Mouse (Mus musculus) liver, embryonic 11.5 days (tissue): ENCODE data around the gene Rbm15b. TPM values are rescaled to one million over a fixed set of nuclear protein-coding genes. Genes with fewer than 3 reads are reported as not detected.

Experiments
- ATAC-seq: fragments of 200-750 bp; cut with Nextera tagmentation; replicated peaks from 2 replicates; pipeline ENCODE4 v1.8.0; 2017; ENCODE audit warnings: moderate number of reproducible peaks, mild to moderate bottlenecking, moderate TSS enrichment, moderate library complexity; ENCODE audit not compliant: low FRiP score
- DNase-seq: peaks from one replicate; pipeline ENCODE4 v3.0.0-alpha.2; 2017; ENCODE audit warnings: low spot score
- H3K27ac ChIP-seq: fragments of 300-500 bp; sonication (generic); 2 replicates; pipeline ENCODE4 v1.5.1; 2014; ENCODE audit warnings: mild to moderate bottlenecking, low read depth, low read length, control low read depth
- H3K27me3 ChIP-seq: fragments of 300-500 bp; sonication (generic); replicated peaks from 2 replicates; pipeline ENCODE4 v1.6.1; 2014; ENCODE audit warnings: low read length, mixed read lengths; ENCODE audit not compliant: control insufficient read depth, insufficient read depth
- H3K36me3 ChIP-seq: fragments of 300-500 bp; sonication (generic); 2 replicates; pipeline ENCODE4 v1.6.1; 2014; ENCODE audit warnings: mild to moderate bottlenecking, low read length, moderate library complexity, mixed read lengths; ENCODE audit not compliant: control insufficient read depth, insufficient read depth
- H3K4me1 ChIP-seq: fragments of 300-500 bp; sonication (generic); replicated peaks from 2 replicates; pipeline ENCODE4 v1.6.1; 2014; ENCODE audit warnings: low read length, mixed read lengths; ENCODE audit not compliant: control insufficient read depth, insufficient read depth
- H3K4me2 ChIP-seq: fragments of 300-500 bp; sonication (generic); 2 replicates; pipeline ENCODE4 v1.6.1; 2014; ENCODE audit warnings: mild to moderate bottlenecking, control low read depth, moderate library complexity
- H3K4me3 ChIP-seq: fragments of 300-500 bp; sonication (generic); 2 replicates; pipeline ENCODE4 v1.5.1; 2014; ENCODE audit warnings: low read depth, low read length, control low read depth
- H3K9ac ChIP-seq: fragments of 300-500 bp; sonication (generic); 2 replicates; pipeline ENCODE4 v1.6.1; 2014; ENCODE audit warnings: low read depth, low read length, control low read depth
- H3K9me3 ChIP-seq: fragments of 300-500 bp; sonication (generic); 2 replicates; pipeline ENCODE4 v1.6.1; 2016; ENCODE audit warnings: low read length, inconsistent platforms, mixed read lengths; ENCODE audit not compliant: control insufficient read depth
- WGBS: fragments of 180-500 bp; shearing (Covaris S2); extraction: QIAGEN DNeasy Blood & Tissue Kit; methylation state at CpG from one replicate; pipeline ENCODE4 v1.1.7; 2014; 5-methylcytosine and 5-hydroxymethylcytosine counted together
- polyA plus RNA-seq: library from polyadenylated mRNA; unstranded; fragments of >200 nt; fragmentation: Nextera tagmentation; extraction: Ambion mirVana; gene quantifications from 2 replicates; pipeline ENCODE4 v1.2.1, GENCODE M21; 2014

Gene Rbm15b
- polyA plus RNA-seq, 1 experiment from 2014 or later = 10.9 TPM

DNA sequence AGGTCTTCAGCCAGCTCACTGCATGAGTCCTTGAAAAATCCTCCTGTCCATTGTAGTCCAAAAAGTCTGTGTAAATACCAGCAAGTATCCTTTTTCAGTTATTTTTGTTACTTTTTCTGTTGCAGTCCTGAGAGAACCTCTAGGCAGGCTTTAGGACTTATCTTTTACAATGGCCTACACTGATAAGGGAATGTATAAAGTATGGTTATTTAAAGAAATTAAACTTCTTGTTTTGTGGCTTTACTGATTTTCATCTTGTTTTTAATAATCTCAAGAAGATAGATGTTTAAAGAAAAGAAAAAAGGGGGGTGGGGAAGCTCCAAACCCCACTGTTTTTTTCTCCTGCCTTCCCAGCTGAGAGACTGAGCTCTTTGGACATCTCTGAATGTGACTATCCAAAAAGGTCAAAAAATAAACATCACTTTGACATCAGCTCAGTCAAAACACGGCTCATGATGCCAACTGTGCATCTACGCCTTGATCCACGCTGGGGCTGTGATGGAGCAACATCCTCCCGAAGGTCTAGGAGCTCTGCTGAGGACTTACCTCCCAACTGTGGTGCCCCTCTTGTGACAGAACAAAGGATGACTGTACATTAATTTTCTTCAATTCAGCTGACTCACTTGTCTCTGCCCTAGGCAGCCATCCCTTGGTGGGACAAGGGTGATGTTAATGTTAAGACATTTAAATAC lies 16.0 kb upstream of the Rbm15b start:
- Histone ChIP-seq H3K27ac (no peak overlapping the region), H3K9me3 (no peaks in the 10 kb centered on the region), H3K36me3 (no peaks in the 10 kb centered on the region), H3K4me1 (no peaks in the 10 kb centered on the region), H3K4me2 (no peak overlapping the region), H3K27me3 (no peaks in the 10 kb centered on the region), H3K4me3 (no peak overlapping the region), H3K9ac (no peak overlapping the region)
- DNase-seq = no peak
- 61% methylated on average over 4 of the region's 4 CpGs for whole genome bisulfite sequencing
- ATAC-seq = no peak

DNA sequence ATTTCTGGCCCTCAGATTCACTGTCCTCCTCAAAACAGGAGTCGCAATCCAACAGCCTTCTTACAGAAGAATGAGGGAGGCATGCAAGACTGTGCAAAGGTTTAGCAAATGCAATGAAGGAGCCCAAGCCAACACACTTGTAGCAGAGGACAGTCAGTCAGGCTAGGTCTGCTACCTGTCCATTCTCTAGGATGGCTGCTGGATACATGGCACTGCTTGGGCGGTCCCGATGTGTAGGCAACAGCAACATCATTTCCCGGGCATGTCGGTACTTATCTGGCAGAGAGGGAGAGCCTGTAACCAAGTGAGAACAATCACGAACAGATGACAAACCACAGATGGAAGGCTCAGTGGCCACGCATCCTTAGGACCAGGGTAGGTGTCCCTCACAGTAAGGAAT lies 14.4 kb upstream of the Rbm15b start:
- H3K4me1 ChIP-seq = no peaks in the 10 kb centered on the region
- H3K27me3 ChIP-seq = no peaks in the 10 kb centered on the region
- H3K9me3 ChIP-seq = no peaks in the 10 kb centered on the region
- H3K27ac ChIP-seq = no peak overlapping the region
- 87% methylated on average over 7 of the region's 7 CpGs for WGBS
- no peak overlapping the region for H3K9ac ChIP-seq
- no peaks in the 10 kb centered on the region for H3K36me3 ChIP-seq
- no peak overlapping the region for H3K4me3 ChIP-seq
- ATAC-seq = no peak
- no peak for DNase-seq
- no peak overlapping the region for H3K4me2 ChIP-seq

DNA sequence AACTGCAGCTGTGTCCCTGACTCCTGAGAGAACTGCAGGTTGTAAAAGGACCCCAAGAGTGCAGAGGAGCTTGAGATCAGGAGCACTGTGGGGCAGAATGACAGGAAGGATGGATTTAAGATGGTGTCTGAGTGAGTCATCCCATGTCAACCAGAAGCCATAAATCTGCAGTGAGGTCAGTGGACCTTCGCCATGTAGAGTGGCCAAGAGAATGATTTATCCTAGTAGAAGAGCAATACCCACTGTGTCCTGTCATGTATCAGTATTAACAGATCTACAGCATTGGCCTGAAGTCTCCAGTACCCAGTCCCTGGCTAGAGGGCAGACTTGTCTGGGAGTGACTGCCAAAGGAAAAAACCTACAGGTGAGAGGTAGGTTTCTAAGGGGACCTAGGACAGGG lies 11.7 kb upstream of the Rbm15b start:
- H3K9me3 ChIP-seq = no peaks in the 10 kb centered on the region
- no peak for DNase-seq
- H3K27me3 ChIP-seq = no peaks in the 10 kb centered on the region
- H3K27ac ChIP-seq = no peak overlapping the region
- H3K4me1 ChIP-seq = no peaks in the 10 kb centered on the region
- H3K36me3 ChIP-seq = no peaks in the 10 kb centered on the region
- no peak overlapping the region for H3K4me2 ChIP-seq
- WGBS = 70% methylated on average over 1 of the region's 1 CpGs
- no peak for ATAC-seq
- H3K4me3 ChIP-seq = no peak overlapping the region
- H3K9ac ChIP-seq = no peak overlapping the region

DNA sequence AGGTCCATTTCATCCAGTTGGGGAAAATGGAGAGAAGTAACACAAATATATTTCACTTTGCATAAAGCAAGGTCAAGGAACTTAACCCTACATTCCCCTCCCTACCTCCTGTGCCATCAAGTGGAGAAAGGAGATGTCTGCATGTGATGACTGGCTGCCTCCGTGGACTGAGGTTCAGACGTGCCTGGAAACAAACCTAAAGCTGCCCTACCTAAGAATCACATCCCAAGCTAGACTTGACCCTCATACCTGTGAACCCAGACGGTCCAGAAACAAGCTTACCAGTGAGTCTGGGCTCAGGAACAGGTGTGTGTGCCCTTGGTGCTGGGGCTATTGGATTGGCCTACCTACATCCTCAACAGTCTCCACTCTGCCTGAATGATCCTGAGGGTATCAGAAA lies 6.1 kb upstream of the Rbm15b start:
- H3K36me3 ChIP-seq = peaks cover 18% of the 10 kb centered on the region
- 64% methylated on average over 3 of the region's 3 CpGs for WGBS
- H3K27me3 ChIP-seq = no peaks in the 10 kb centered on the region
- H3K4me2 ChIP-seq = peak overlapping the region; percentile 85
- no peaks in the 10 kb centered on the region for H3K9me3 ChIP-seq
- ATAC-seq = no peak
- no peak overlapping the region for H3K4me3 ChIP-seq
- H3K27ac ChIP-seq = no peak overlapping the region
- peaks cover 23% of the 10 kb centered on the region for H3K4me1 ChIP-seq
- no peak for DNase-seq
- no peak overlapping the region for H3K9ac ChIP-seq

DNA sequence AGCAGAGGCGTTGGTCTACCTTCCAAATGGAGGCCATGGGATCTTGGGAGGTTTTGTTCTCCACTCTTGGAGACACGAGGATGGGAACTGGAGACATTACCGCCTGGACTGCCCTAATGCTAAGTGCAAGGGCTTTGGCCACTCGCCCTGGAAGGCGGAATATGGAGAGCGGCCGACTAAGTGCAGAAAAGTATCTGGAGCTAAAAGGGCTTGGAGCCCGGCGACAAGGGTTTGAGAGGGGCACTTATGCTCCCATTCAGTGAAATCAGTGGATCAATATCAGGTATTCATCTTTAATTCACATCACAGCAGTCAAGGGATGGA lies 5.3 kb upstream of the Rbm15b start:
- peak overlapping the region; percentile 85 for H3K4me2 ChIP-seq
- peak overlapping the region; percentile 76 for H3K4me3 ChIP-seq
- H3K27ac ChIP-seq = peak overlapping the region; percentile 84
- H3K9me3 ChIP-seq = no peaks in the 10 kb centered on the region
- H3K27me3 ChIP-seq = no peaks in the 10 kb centered on the region
- ATAC-seq (no peak), DNase-seq (no peak)
- 1% methylated on average over 9 of the region's 9 CpGs for WGBS
- H3K4me1 ChIP-seq = peaks cover 29% of the 10 kb centered on the region
- peak overlapping the region; percentile 76 for H3K9ac ChIP-seq
- peaks cover 21% of the 10 kb centered on the region for H3K36me3 ChIP-seq

DNA sequence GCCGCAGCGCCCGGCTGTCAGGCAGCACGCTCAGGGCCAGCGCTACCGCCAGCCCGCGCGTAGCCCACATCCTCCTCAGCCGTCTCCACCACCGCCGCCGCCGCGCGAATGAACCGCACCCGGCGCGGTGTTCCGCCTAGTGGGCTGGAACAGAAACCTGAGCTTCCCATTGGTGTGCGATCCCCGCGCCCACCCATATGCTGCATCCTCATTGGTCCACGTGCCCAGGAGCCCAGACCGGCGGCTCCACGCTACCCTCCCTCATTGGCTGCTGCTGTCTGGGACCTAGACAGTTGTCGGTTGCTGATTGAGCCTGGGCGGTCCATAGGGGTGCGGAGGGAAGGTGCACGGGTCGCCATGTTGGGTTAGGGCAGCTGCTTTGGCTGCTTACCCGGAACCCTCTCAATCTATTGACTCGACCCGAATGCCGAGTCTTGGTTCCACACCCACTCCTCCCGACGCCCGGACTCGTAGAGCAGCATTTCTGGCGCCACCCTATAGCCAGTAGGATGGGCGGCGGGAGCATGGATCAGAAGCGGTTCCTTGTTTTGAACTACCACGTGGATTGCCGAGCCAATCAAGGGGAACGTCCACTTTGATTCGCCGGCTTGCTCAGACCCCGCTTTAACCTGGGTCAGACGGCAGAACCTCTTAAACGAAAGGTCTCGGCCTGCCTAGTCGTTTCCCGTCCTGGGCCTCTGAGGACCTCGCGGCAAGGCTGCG lies 4.8 kb upstream of the Rbm15b start, which contains the start of gene Manf:
Gene Manf, minus strand, starts transcription at position 151 of the 723 bp plus-strand sequence.
- H3K4me1 ChIP-seq = peaks cover 32% of the 10 kb centered on the region
- under 1% methylated on average over 59 of the region's 59 CpGs for WGBS
- peak; percentile 97 for ATAC-seq

DNA sequence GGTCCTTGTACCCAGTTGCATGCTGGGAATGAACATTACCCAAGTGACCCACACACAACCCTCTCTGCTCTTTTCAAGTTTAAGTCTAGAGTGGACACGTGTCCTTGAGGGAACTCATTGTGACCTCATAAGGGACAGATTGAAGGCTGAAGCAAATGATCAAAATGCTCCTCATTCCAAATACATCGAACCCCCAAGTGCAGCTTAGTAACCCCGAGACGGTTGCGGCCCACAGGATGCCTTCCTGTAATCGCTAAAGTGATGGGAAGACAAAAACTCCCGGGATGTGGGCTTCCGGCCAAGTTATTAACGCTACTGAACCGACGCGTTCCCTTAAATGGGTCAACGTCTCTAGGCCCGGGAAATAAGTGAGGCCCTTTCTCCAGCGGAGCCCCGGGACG lies 4.1 kb upstream of the Rbm15b start:
- DNase-seq (no peak), ATAC-seq (no peak)
- H3K4me3 ChIP-seq = peak overlapping the region; percentile 76
- peak overlapping the region; percentile 84 for H3K9ac ChIP-seq
- peak overlapping the region; percentile 68 for H3K4me2 ChIP-seq
- under 1% methylated on average over 17 of the region's 17 CpGs for WGBS
- peaks cover 21% of the 10 kb centered on the region for H3K36me3 ChIP-seq
- no peaks in the 10 kb centered on the region for H3K9me3 ChIP-seq
- no peaks in the 10 kb centered on the region for H3K27me3 ChIP-seq
- peaks cover 32% of the 10 kb centered on the region for H3K4me1 ChIP-seq
- peak overlapping the region; percentile 60; the same call in 1 of the 2 replicates for H3K27ac ChIP-seq

More for the DNA sequence above, 4.8 kb upstream of the Rbm15b start, which contains the start of gene Manf:
- H3K9me3 ChIP-seq = no peaks in the 10 kb centered on the region
- H3K36me3 ChIP-seq = peaks cover 21% of the 10 kb centered on the region
- DNase-seq = peak; percentile 97
- no peaks in the 10 kb centered on the region for H3K27me3 ChIP-seq
- peak within 1 kb of the TSS; percentile 76 for H3K4me3 ChIP-seq
- peak within 1 kb of the TSS; percentile 85 for H3K4me2 ChIP-seq
- peak within 1 kb of the TSS; percentile 84 for H3K27ac ChIP-seq
- peak within 1 kb of the TSS; percentile 84 for H3K9ac ChIP-seq

DNA sequence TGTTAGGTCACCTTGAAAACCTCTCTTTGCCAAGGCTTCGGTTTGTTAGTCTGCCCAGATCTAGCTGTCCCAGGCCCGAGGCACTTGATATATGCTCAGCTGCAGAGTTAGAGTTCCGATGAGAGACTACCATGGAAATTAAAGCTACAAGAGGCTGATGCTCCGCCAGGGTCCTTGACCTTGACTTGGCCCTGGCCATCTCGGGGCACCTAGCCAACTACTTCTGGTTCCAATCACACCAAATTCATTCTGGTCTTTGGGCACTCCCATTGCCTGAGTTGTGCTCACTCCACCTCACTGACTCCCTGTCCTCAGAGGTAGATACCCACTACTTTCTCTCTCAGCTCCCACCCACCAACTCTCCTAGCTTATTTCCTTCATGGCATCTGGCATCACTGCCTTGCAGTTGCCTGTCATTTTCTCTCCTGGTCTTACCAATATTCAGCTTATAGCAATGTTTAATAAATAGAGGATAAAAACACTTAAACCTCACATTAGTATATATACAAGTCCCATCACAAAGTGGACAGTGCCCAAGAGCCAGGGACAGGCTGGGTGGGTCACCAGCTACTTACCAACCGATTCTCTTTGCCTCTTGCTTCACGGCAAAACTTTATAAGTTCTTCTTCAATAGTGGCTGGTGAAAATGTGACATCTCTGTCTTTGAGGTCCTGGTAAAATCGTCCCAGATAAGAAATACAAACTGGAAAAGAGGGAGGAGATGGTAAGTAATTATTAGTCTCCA lies 3.4 kb upstream of the Rbm15b start:
- H3K36me3 ChIP-seq = peaks cover 21% of the 10 kb centered on the region
- 70% methylated on average over 8 of the region's 8 CpGs for WGBS
- H3K4me3 ChIP-seq = peak overlapping the region; percentile 76
- H3K4me2 ChIP-seq = peak overlapping the region; percentile 68
- DNase-seq = no peak
- H3K9ac ChIP-seq = peak overlapping the region; percentile 84
- H3K27me3 ChIP-seq = no peaks in the 10 kb centered on the region
- H3K27ac ChIP-seq = no peak overlapping the region
- no peak for ATAC-seq
- H3K4me1 ChIP-seq = peaks cover 34% of the 10 kb centered on the region
- no peaks in the 10 kb centered on the region for H3K9me3 ChIP-seq
